Mouse (Mus musculus): ENCODE results near the gene Nol7. TPM values are rescaled to one million over a fixed set of nuclear protein-coding genes. Genes with fewer than 3 reads are reported as not detected.

Nol7 gene
- total RNA-seq, 2 experiments from 2014 or later = 109 to 122 TPM

GRCm38 (mm10) chr13:43428436-43428835, 30.2 kb downstream of the Nol7 start:
- no peak for DNase-seq

DNA sequence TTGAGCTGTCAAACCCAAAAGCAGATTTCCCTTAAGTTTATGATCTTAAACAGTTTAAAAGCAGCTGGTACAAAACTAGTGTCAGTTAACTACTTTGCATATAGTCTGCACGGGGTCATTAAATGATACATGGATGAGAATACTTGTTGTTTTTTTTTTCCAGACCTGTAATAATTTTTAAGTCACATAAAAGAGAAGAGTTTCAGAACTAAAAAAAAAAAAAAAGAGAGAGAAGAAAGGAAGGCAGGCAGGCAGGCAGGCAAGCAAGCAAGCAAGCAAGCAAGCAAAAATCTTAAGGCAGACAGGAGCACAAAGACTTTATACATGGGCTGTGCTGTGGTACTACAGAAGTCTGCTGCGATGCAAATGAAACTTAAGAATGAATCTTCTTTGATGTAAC, 35.2 kb downstream of the Nol7 start:
- DNase-seq = no peak

GRCm38 (mm10) chr13:43440376-43440775, 42.2 kb downstream of the Nol7 start:
- DNase-seq = no peak

DNA sequence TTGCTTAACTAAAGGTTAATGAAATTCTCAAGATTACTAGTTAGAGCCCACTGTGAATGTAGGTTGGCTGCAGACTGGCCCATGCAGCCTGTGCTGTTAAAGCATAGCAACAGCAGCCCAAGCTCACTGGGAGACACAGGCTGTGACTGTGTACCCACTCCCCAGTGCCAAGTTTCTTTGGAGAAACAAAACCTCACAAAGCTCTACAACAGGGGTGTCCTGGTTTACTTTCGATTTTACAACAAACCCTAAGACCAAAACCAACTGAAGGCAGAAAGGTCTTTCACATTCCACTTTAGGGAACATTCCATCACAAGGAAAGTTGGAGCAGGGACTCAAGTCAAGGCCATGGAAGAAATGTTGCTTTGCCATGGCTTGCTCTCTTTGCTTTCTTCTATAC, 44.4 kb downstream of the Nol7 start:
- no peak for DNase-seq

DNA sequence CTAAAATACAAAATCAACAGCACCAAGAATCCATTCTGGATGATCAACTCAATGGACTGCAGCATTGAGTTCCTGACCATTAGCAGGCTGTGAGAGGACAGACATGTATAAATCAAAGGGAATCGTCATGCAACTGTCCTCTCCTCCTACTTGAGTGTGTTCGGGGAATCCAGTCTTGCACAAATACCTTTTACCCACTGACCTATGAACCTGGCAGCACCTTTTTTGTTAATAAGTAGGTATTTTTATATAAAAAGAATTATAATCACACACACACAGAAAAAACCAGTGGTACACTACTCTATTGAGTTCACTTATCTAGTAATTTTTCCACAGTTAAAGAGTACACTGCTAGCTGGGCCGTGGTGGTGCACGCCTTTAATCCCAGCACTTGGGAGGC, 45.5 kb downstream of the Nol7 start:
- DNase-seq = no peak

GRCm38 (mm10) chr13:43444717-43445116, 46.5 kb downstream of the Nol7 start:
- DNase-seq = no peak

GRCm38 (mm10) chr13:43445754-43446153, 47.6 kb downstream of the Nol7 start:
- no peak for DNase-seq

DNA sequence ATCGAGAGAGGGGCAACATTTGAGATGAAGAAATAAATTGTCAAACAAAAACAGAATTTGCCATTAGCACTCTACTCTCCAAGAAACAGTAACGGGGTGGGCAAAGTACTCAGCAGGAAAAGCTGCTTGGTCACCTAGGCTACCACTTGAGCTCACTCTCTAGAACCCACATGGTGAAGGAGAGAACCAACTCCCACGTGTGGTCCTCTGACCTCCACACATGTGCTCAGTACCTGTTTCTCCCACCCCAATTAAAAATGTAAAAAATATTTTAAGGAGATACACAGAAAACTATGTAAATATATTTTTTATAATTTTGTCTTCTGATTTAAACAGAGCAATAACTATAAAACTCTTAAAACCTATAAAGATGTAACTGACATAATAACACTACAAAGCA, 49.5 kb downstream of the Nol7 start:
- no peak for DNase-seq

GRCm38 (mm10) chr13:43450686-43451085, 52.5 kb downstream of the Nol7 start:
- no peak for DNase-seq

DNA sequence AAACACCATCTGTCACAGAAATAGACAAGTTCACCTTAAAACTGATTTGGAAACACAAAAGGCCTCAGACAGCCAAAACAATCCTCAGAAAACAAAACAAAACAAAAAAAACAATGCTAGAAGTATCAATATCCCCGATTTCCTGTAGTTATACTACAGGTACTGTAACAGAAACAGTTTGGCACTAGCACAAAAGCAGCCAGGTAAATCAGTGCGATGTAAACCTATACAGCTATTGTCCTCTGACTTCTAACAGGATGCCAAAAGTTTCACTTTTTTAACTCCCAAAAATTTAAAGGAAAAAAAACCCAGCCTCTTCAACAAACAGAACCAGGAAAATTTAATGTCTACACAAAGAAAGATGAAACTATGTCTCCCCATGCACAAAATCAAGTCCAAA, 54.0 kb downstream of the Nol7 start:
- DNase-seq = no peak

- DNase-seq = no peak
These were observed 54.8 kb downstream of the Nol7 start for GRCm38 (mm10) chr13:43452843-43453605.

- no peak for DNase-seq
These were observed 56.2 kb downstream of the Nol7 start for GRCm38 (mm10) chr13:43454431-43454830.

Other genes starting within 250 kb of the Nol7 start
- gene Tbc1d7, start 226.9 kb upstream of the Nol7 start, total RNA-seq (2021) = 10 to 100 TPM; 24.4 to 26.7 TPM
- 10 to 100 TPM; 10.1 to 11.7 TPM for gene Gfod1, start 94.2 kb upstream of the Nol7 start, total RNA-seq (2021)
- 10 to 100 TPM; 24.9 to 34.0 TPM for gene Sirt5, start 32.9 kb upstream of the Nol7 start, total RNA-seq (2021)
- gene Ranbp9, start 82.9 kb downstream of the Nol7 start, total RNA-seq (2021) = 10 to 100 TPM; 53.1 to 59.9 TPM
- 10 to 100 TPM; 66.3 to 83.1 TPM for gene Mcur1, start 161.8 kb downstream of the Nol7 start, total RNA-seq (2021)
- gene Rnf182, start 217.3 kb downstream of the Nol7 start, total RNA-seq (2021) = 1 to 10 TPM; 1.7 to 2.5 TPM